Mouse (Mus musculus): ENCODE results near the gene Dhx32. TPM values are rescaled to one million over a fixed set of nuclear protein-coding genes. Genes with fewer than 3 reads are reported as not detected.

Gene Dhx32
- polyA plus RNA-seq, 1 experiment from 2014 or later = 75.4 TPM

DNA sequence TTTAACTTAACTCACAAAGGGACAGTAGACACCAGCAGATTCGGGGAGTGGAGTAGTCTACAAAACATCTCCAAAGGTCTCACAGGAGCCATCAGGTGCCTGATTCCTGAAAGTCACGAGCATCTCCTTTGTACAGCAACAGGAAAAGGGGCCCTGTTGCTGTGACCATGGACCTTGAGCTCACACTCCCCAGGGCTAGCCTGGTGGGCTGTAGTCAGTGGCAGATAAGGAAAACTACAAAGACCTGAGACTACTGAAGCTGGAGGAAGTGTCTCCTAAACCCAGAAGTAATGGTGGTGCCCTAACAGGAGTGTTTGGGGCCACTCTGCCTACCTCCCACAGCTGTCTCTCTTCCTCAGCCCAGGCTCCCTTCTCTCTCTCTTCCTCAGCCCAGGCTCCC is 18.1 kb downstream of the Dhx32 start:
- H3K4me3 ChIP-seq (ENCODE audit: low read depth, low read length) = no peak overlapping the region
- ATAC-seq (replicated peaks; ENCODE audit: low FRiP score) (no peak), DNase-seq (ENCODE audit: low spot score) (no peak)
- H3K36me3 ChIP-seq (ENCODE audit: control insufficient read depth, insufficient read depth, low read length) = no peaks in the 10 kb centered on the region
- WGBS = 87% methylated on average over 2 of the region's 2 CpGs
- no peak overlapping the region for H3K9ac ChIP-seq (ENCODE audit: low read length)
- H3K27ac ChIP-seq (ENCODE audit: low read depth, low read length) = no peak overlapping the region
- no peaks in the 10 kb centered on the region for H3K9me3 ChIP-seq (ENCODE audit: control insufficient read depth, low read length)
- no peaks in the 10 kb centered on the region for H3K27me3 ChIP-seq (ENCODE audit: control insufficient read depth, insufficient read depth, low read length)
- peaks cover 6% of the 10 kb centered on the region; the same call in 1 of the 2 replicates for H3K4me1 ChIP-seq (replicated peaks; ENCODE audit: control insufficient read depth, insufficient read depth, low read length)
- H3K4me2 ChIP-seq (ENCODE audit: low read depth, low read length, severe bottlenecking) = no peak overlapping the region

DNA sequence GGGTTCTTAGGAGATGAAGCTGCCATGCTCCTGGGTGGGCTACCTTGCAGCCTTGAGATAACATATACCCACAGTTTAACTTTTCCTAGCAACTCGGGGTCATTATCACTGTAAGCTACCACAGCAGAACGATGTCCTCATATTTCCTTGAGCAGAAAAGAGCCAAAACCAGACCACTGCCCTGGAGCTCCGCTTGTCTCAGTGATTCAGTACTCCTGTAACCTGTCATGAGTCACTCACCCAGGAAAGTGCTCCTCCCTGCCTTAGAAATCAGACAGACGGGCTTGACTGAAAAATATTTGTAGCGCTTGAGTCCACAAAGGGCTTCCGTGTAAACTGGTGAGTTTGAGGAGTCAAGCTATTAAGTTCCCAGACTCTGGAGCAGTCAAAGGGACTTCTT is 19.8 kb downstream of the Dhx32 start:
- no peak overlapping the region for H3K4me2 ChIP-seq (ENCODE audit: low read depth, low read length, severe bottlenecking)
- H3K36me3 ChIP-seq (ENCODE audit: control insufficient read depth, insufficient read depth, low read length) = no peaks in the 10 kb centered on the region
- no peak overlapping the region for H3K27ac ChIP-seq (ENCODE audit: low read depth, low read length)
- no peak for ATAC-seq (replicated peaks; ENCODE audit: low FRiP score)
- no peak overlapping the region for H3K9ac ChIP-seq (ENCODE audit: low read length)
- no peaks in the 10 kb centered on the region for H3K9me3 ChIP-seq (ENCODE audit: control insufficient read depth, low read length)
- DNase-seq (ENCODE audit: low spot score) = no peak
- H3K4me1 ChIP-seq (replicated peaks; ENCODE audit: control insufficient read depth, insufficient read depth, low read length) = peaks cover 8% of the 10 kb centered on the region; the same call in 1 of the 2 replicates
- H3K4me3 ChIP-seq (ENCODE audit: low read depth, low read length) = no peak overlapping the region
- H3K27me3 ChIP-seq (ENCODE audit: control insufficient read depth, insufficient read depth, low read length) = no peaks in the 10 kb centered on the region
- 95% methylated on average over 6 of the region's 6 CpGs for WGBS

DNA sequence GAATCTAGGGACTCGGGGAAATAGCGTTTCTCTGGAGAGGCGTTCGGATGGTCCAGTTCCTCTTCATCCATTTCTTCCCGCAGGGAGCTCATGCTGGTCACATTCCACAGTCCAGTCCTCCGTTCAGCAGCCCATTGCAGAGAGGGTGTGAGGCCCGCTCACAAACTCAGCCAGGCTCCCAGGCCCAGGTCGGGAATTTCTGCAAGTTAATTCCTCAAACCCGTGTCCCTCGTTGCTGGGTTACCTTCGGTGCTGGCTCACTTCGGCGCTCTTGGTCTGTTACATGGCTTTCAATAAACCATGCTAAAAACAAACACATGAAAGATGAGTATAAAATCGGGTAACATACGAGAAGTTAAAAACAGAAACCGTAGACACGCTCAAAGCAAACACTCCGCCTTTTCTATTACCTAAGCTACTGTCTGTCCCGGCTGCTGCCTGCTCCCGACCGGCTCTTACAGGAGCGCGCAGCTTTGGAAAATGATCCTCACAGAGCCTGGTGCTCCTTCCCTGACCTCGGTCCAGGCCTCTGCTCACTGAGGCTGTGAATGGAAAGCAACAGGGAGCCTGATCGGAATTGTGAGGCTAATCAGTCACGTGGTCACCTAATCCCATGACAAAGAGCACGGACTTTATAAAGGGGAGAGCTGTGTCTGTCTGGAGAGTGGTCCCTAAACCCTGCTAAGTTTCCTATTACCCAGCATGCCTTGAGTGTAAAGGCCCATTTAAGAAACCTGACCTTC is 22.7 kb downstream of the Dhx32 start:
- Histone ChIP-seq H3K27ac (ENCODE audit: low read depth, low read length) (peak overlapping the region; percentile 96), H3K36me3 (ENCODE audit: control insufficient read depth, insufficient read depth, low read length) (no peaks in the 10 kb centered on the region; the same call in 1 of the 2 replicates), H3K4me1 (replicated peaks; ENCODE audit: control insufficient read depth, insufficient read depth, low read length) (peaks cover 9% of the 10 kb centered on the region), H3K27me3 (ENCODE audit: control insufficient read depth, insufficient read depth, low read length) (no peaks in the 10 kb centered on the region), H3K9me3 (ENCODE audit: control insufficient read depth, low read length) (no peaks in the 10 kb centered on the region), H3K4me3 (ENCODE audit: low read depth, low read length) (peak overlapping the region; percentile 36), H3K9ac (ENCODE audit: low read length) (peak overlapping the region; percentile 62), H3K4me2 (ENCODE audit: low read depth, low read length, severe bottlenecking) (peak overlapping the region; percentile 65)
- ATAC-seq (replicated peaks; ENCODE audit: low FRiP score) (peak; percentile 97), DNase-seq (ENCODE audit: low spot score) (peak; percentile 86)
- 2% methylated on average over 27 of the region's 27 CpGs for WGBS

DNA sequence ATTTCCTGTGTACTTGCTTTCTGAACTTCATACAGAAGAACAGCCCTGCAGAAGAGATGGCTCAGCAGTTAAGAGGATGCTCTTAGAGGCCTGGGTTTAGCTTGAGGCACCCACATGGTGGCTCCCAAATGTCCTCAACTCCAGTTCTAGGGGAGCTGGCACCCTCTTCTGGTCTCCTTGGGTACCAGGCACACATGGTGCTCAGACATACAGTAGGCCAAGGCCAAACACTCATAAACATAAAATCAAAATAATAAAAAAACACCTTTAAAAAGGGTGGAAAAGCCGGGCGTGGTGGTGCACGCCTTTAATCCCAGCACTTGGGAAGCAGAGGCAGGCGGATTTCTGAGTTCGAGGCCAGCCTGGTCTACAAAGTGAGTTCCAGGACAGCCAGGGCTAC is 23.8 kb downstream of the Dhx32 start:
- DNase-seq (ENCODE audit: low spot score) (no peak), ATAC-seq (replicated peaks; ENCODE audit: low FRiP score) (no peak)
- Histone ChIP-seq H3K4me1 (replicated peaks; ENCODE audit: control insufficient read depth, insufficient read depth, low read length) (peaks cover 9% of the 10 kb centered on the region), H3K9me3 (ENCODE audit: control insufficient read depth, low read length) (no peaks in the 10 kb centered on the region), H3K27me3 (ENCODE audit: control insufficient read depth, insufficient read depth, low read length) (no peaks in the 10 kb centered on the region), H3K9ac (ENCODE audit: low read length) (no peak overlapping the region), H3K4me3 (ENCODE audit: low read depth, low read length) (peak overlapping the region; percentile 36), H3K36me3 (ENCODE audit: control insufficient read depth, insufficient read depth, low read length) (no peaks in the 10 kb centered on the region; the same call in 1 of the 2 replicates), H3K27ac (ENCODE audit: low read depth, low read length) (peak overlapping the region; percentile 96; the same call in 1 of the 2 replicates), H3K4me2 (ENCODE audit: low read depth, low read length, severe bottlenecking) (peak overlapping the region; percentile 65)
- 89% methylated on average over 5 of the region's 5 CpGs for WGBS

DNA sequence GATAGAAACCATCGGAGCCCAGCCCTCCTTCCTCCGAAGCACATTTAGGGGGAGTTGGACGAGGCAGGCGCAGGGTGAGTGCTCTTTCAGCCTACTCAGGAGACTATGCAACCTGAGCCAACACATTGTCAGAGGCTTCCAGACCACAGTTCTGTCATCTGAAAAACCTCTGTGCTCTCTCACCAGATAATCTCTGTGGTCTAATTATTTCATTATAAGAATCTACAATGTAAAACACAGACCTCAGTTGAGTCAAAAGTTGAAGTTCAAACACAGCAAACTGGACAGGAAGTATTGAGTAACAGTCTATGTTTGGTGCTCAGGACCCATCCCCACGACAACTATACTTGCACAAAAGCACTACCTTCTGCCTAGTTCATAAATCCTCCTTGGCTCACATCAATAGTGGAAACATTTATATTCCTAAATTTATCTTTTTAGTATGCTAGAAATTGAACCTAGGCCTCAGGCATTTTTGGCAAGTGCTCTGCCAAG is 24.5 kb downstream of the Dhx32 start:
- Histone ChIP-seq H3K36me3 (ENCODE audit: control insufficient read depth, insufficient read depth, low read length) (no peaks in the 10 kb centered on the region; the same call in 1 of the 2 replicates), H3K27me3 (ENCODE audit: control insufficient read depth, insufficient read depth, low read length) (no peaks in the 10 kb centered on the region), H3K4me1 (replicated peaks; ENCODE audit: control insufficient read depth, insufficient read depth, low read length) (peaks cover 9% of the 10 kb centered on the region), H3K4me3 (ENCODE audit: low read depth, low read length) (peak overlapping the region; percentile 36), H3K27ac (ENCODE audit: low read depth, low read length) (0 out of 2 replicates have a peak overlapping the region, but pooled peaks have one; percentile 96), H3K9ac (ENCODE audit: low read length) (peak overlapping the region; percentile 33; the same call in 1 of the 2 replicates), H3K4me2 (ENCODE audit: low read depth, low read length, severe bottlenecking) (peak overlapping the region; percentile 65), H3K9me3 (ENCODE audit: control insufficient read depth, low read length) (no peaks in the 10 kb centered on the region)
- WGBS = 18% methylated on average over 5 of the region's 5 CpGs
- no peak for ATAC-seq (replicated peaks; ENCODE audit: low FRiP score)
- DNase-seq (ENCODE audit: low spot score) = no peak

DNA sequence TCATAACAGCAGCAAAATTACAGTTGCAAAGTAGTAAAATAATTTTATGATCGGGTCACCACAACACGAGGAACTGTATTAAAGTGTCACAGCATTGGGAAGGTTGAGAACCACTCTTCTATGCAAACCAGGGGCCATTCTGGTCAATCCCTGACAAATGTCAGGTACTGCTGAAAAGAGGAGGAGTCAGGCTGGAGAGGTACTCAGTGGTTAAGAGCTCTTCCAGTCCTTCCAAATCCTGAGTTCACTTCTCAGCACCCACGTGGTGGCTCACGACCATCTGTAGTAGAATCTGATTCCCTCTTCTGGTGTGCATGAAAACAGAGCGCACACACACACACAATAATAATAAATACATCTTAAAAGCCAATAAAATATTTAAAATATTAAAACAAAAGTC is 31.4 kb downstream of the Dhx32 start:
- no peak overlapping the region for H3K27ac ChIP-seq (ENCODE audit: low read depth, low read length)
- H3K4me1 ChIP-seq (replicated peaks; ENCODE audit: control insufficient read depth, insufficient read depth, low read length) = peaks cover 6% of the 10 kb centered on the region; the same call in 1 of the 2 replicates
- no peaks in the 10 kb centered on the region for H3K9me3 ChIP-seq (ENCODE audit: control insufficient read depth, low read length)
- H3K9ac ChIP-seq (ENCODE audit: low read length) = no peak overlapping the region
- H3K4me2 ChIP-seq (ENCODE audit: low read depth, low read length, severe bottlenecking) = no peak overlapping the region
- no peaks in the 10 kb centered on the region for H3K27me3 ChIP-seq (ENCODE audit: control insufficient read depth, insufficient read depth, low read length)
- H3K36me3 ChIP-seq (ENCODE audit: control insufficient read depth, insufficient read depth, low read length) = no peaks in the 10 kb centered on the region; the same call in 1 of the 2 replicates
- WGBS = 90% methylated on average over 5 of the region's 5 CpGs
- H3K4me3 ChIP-seq (ENCODE audit: low read depth, low read length) = no peak overlapping the region
- DNase-seq (ENCODE audit: low spot score) (no peak), ATAC-seq (replicated peaks; ENCODE audit: low FRiP score) (no peak)

DNA sequence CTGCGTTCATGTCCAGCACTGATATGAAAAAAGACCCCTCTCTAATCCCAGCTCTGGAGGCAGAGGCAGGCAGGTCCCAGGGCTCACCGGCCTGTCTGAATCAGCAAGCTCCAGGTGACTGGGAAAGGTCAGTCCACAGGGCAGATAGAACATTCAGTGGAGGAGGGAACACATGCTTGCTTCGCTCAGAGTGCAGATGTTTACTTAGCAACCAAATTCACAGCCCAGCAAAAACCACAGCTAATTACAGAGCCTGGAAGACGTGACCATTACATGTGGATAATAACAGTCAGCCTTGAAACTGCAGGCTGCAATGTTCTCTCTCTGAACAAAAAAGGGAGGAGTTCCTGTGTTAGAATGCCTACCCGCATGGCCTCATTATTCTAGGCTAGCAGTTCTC is 31.9 kb downstream of the Dhx32 start:
- ATAC-seq (replicated peaks; ENCODE audit: low FRiP score) = no peak
- no peak for DNase-seq (ENCODE audit: low spot score)
- no peaks in the 10 kb centered on the region for H3K27me3 ChIP-seq (ENCODE audit: control insufficient read depth, insufficient read depth, low read length)
- H3K4me3 ChIP-seq (ENCODE audit: low read depth, low read length) = no peak overlapping the region
- no peak overlapping the region for H3K27ac ChIP-seq (ENCODE audit: low read depth, low read length)
- no peaks in the 10 kb centered on the region; the same call in 1 of the 2 replicates for H3K36me3 ChIP-seq (ENCODE audit: control insufficient read depth, insufficient read depth, low read length)
- no peak overlapping the region for H3K4me2 ChIP-seq (ENCODE audit: low read depth, low read length, severe bottlenecking)
- H3K4me1 ChIP-seq (replicated peaks; ENCODE audit: control insufficient read depth, insufficient read depth, low read length) = peaks cover 6% of the 10 kb centered on the region; the same call in 1 of the 2 replicates
- no peak overlapping the region for H3K9ac ChIP-seq (ENCODE audit: low read length)
- WGBS = 73% methylated on average over 5 of the region's 5 CpGs
- H3K9me3 ChIP-seq (ENCODE audit: control insufficient read depth, low read length) = no peaks in the 10 kb centered on the region

DNA sequence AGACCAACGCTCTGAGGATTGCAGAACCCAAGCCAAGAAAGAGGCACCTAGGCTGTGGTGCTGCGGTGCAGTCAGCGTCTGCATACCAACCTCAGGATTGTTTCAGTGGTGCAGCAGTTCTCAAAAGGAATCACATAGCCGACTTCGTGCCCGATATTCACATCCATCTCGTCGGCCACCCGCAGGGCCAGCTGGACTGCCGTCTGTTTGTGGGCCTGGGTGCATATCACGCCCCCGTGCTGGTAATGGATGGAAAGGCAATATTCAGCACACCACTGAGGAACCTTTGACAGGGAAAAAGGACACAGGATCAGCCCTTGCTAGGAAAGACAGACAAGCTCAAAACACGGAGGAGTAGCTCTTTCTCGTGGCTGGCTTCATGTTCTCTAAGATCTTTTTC is 33.8 kb downstream of the Dhx32 start:
- Histone ChIP-seq H3K9ac (ENCODE audit: low read length) (no peak overlapping the region), H3K27ac (ENCODE audit: low read depth, low read length) (no peak overlapping the region), H3K9me3 (ENCODE audit: control insufficient read depth, low read length) (no peaks in the 10 kb centered on the region), H3K4me2 (ENCODE audit: low read depth, low read length, severe bottlenecking) (no peak overlapping the region), H3K36me3 (ENCODE audit: control insufficient read depth, insufficient read depth, low read length) (no peaks in the 10 kb centered on the region), H3K27me3 (ENCODE audit: control insufficient read depth, insufficient read depth, low read length) (no peaks in the 10 kb centered on the region), H3K4me3 (ENCODE audit: low read depth, low read length) (no peak overlapping the region), H3K4me1 (replicated peaks; ENCODE audit: control insufficient read depth, insufficient read depth, low read length) (peaks cover 4% of the 10 kb centered on the region; the same call in 1 of the 2 replicates)
- DNase-seq (ENCODE audit: low spot score) (no peak), ATAC-seq (replicated peaks; ENCODE audit: low FRiP score) (no peak)
- WGBS = 92% methylated on average over 14 of the region's 14 CpGs

Measured in forebrain, embryonic 11.5 days (tissue).